8 mouse cellular contexts compared by ENCODE assay signal in genomic region chr3:84040476-84041082, GRCm38 (mm10). TPM values are rescaled to one million over a fixed set of nuclear protein-coding genes. Genes with fewer than 3 reads are reported as not detected.
DNase-seq lines count a peak whose midpoint lies in the region; ATAC-seq and TF ChIP-seq lines count a peak whose summit lies in the region.

No protein-coding gene starts in this region.

- peak overlapping the region; percentile 76 for H3K4me3 ChIP-seq in intestine, postnatal 0 days (ENCODE audit: low read depth, low read length)

- H3K9me3 ChIP-seq in intestine, postnatal 0 days (ENCODE audit: control insufficient read depth), result no peaks in the 10 kb centered on the region

- peak overlapping the region; percentile 81 for H3K27ac ChIP-seq in intestine, postnatal 0 days (ENCODE audit: low read depth, low read length)

- H3K4me2 ChIP-seq in intestine, postnatal 0 days (replicated peaks; ENCODE audit: low read depth), result peak overlapping the region; percentile 99

- TF ChIP-seq CTCF in intestine, postnatal 0 days (IDR thresholded peaks at IDR 0.05; ENCODE audit: low read depth), result peak; percentile 39

- peak; percentile 74 for DNase-seq in adrenal gland, postnatal 10 days
- DNase-seq in adrenal gland, adult 2 months, result no peak
- peak; percentile 66 for DNase-seq in thymus, postnatal 0 days (ENCODE audit: low spot score)
- no peak for DNase-seq in thymus, postnatal 4 days
- peak; percentile 57 for DNase-seq in gastrocnemius, postnatal 14 days
- DNase-seq in lung, postnatal 14 days, result peak; percentile 47
- DNase-seq in skeletal muscle tissue, adult 2 months (ENCODE audit: low read depth, low spot score), result peak; percentile 50

- intact Hi-C loops in gastrocnemius, postnatal 14 days (cut with DNase I; ENCODE audit: low total_unique reads), result loop anchor here (5.0 kb wide), 1 partner anchor 93 kb away; no protein-coding TSS in a partner anchor

- peak; percentile 42 for ATAC-seq in intestine, postnatal 0 days

- no peaks in the 10 kb centered on the region for H3K36me3 ChIP-seq in intestine, postnatal 0 days (ENCODE audit: control insufficient read depth, insufficient read depth)

- peak overlapping the region; percentile 50 for H3K9ac ChIP-seq in intestine, postnatal 0 days (ENCODE audit: low read depth, low read length)

- no peaks in the 10 kb centered on the region for H3K27me3 ChIP-seq in intestine, postnatal 0 days (replicated peaks; ENCODE audit: control insufficient read depth, insufficient read depth, low read length)

- WGBS in intestine, postnatal 0 days, result 1% methylated on average over 23 of the region's 23 CpGs

- H3K4me1 ChIP-seq in intestine, postnatal 0 days (replicated peaks; ENCODE audit: control insufficient read depth, insufficient read depth, low read length), result 0 out of 2 replicates have a peak, but pooled peaks cover 4% of the 10 kb centered on the region

RNA-seq across cellular contexts. Expression of gene Tmem131l, which starts 0.6 kb away (rescaled TPM):
- total RNA-seq in adrenal gland, postnatal 10 days (2021), result 10 to 100 TPM; 44.9 to 61.7 TPM
- total RNA-seq in adrenal gland, adult 2 months (2021), result 10 to 100 TPM; 25.9 to 26.6 TPM
- polyA plus RNA-seq in adrenal gland, adult 2 months (2012; rRNA removed), result 43.8 and 48.2 TPM in 2 replicates
- polyA plus RNA-seq in thymus, postnatal 0 days (2015; fragmentation: Nextera tagmentation; extraction: Ambion mirVana), result 126 and 132 TPM in 2 replicates
- total RNA-seq in gastrocnemius, postnatal 14 days (2021), result 10 to 100 TPM; 16.4 to 19.1 TPM
- polyA plus RNA-seq in intestine, postnatal 0 days (2015; fragmentation: Nextera tagmentation; extraction: Ambion mirVana), result 7.5 and 9.6 TPM in 2 replicates

Comparison
In these comparisons a context has a peak if more than half of its experiments do, and no peak if none do; other contexts are left out.
1. DNase-seq: peak in adrenal gland, postnatal 10 days (single experiment), thymus, postnatal 0 days (single experiment), gastrocnemius, postnatal 14 days (single experiment), lung, postnatal 14 days (single experiment) and skeletal muscle tissue, adult 2 months (single experiment); none in adrenal gland, adult 2 months (single experiment) and thymus, postnatal 4 days (single experiment).